Comparison of ENCODE assay signal across 18 mouse cellular contexts in the genomic region with DNA sequence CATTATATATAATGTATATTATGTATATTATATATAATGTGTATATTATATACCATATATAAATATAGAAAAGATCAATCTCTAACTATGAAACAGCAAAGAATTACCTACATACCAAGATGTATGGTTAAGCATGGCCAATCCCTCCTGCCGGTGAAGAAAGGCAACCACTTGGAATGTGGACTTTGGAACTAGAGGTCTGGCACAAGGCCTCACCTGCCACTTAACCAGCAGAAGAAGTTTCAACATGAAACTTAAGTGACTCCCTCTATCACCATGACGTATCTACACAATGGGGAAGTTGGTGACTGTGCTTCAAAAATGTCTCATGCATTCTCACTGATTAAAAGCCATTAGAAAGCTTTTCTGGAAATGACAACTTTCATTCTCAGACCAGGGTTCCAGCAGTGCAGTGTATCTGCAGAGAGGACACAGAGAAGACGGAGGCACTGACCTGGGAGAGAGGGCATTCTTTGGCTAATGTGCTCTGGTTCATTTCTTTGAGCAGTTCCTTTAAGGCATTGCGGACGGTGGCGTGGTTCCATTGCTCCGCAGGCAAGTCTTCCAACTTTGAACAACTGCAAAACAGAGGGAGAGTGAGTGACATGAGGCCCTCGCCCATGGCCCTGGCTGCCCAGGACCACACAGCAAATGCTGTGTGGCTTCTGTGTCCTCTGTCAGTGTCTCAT.
DNase-seq lines count a peak whose midpoint lies in the region; ATAC-seq and TF ChIP-seq lines count a peak whose summit lies in the region.
"Had no signal": no experiment of that assay in that cellular context is flagged by ENCODE, and none has a peak within 500 bp of the region (broad histone marks: within the 10 kb centered on the region; RNA-seq: fewer than 3 reads in every experiment).

No protein-coding gene starts in this region.

- DNase-seq in yolk sac, embryonic 10.5 days (ENCODE audit: low spot score), result peak; percentile 9
- no peak for DNase-seq in right cerebral cortex, postnatal 14 days
- no peak for DNase-seq in frontal cortex, postnatal 10 days (ENCODE audit: low spot score in 2 of 2)
- DNase-seq in thymus, adult 2 months, result no peak
- DNase-seq: adrenal gland, postnatal 10 days; cerebellum, adult 11-12 months; gastrocnemius, postnatal 25 days; heart, postnatal 10 days; spleen, adult 18-20 months; thymus, postnatal 25 days had no signal

- no peaks in the 10 kb centered on the region for H3K9me3 ChIP-seq in forebrain, embryonic 16.5 days (ENCODE audit: control insufficient read depth, low read length)
- no peaks in the 10 kb centered on the region for H3K9me3 ChIP-seq in forebrain, embryonic 13.5 days (replicated peaks)
- H3K9me3 ChIP-seq in kidney, embryonic 16.5 days (ENCODE audit: low read length), result no peaks in the 10 kb centered on the region
- no peaks in the 10 kb centered on the region for H3K9me3 ChIP-seq in lung, embryonic 16.5 days (ENCODE audit: control insufficient read depth, low read length)
- H3K9me3 ChIP-seq: embryonic facial prominence, embryonic 12.5 days; heart, embryonic 10.5 days; hindbrain, embryonic 13.5 days; limb, embryonic 15.5 days had no signal

- ATAC-seq in forebrain, embryonic 16.5 days, result no peak
- ATAC-seq in forebrain, embryonic 13.5 days, result no peak
- no peak for ATAC-seq in kidney, embryonic 16.5 days (ENCODE audit: low FRiP score, low TSS enrichment)
- peak; percentile 65 for ATAC-seq in lung, embryonic 16.5 days (ENCODE audit: low read depth)

- 0 out of 2 replicates have a peak overlapping the region, but pooled peaks have one; percentile 26 for H3K27ac ChIP-seq in forebrain, embryonic 16.5 days (ENCODE audit: low read length)
- no peak overlapping the region for H3K27ac ChIP-seq in forebrain, embryonic 13.5 days
- peak overlapping the region; percentile 37; the same call in 1 of the 2 replicates for H3K27ac ChIP-seq in kidney, embryonic 16.5 days (ENCODE audit: low read length)
- no peak overlapping the region for H3K27ac ChIP-seq in lung, embryonic 16.5 days (ENCODE audit: low read length)
- no peak overlapping the region for H3K27ac ChIP-seq in thymus, adult 2 months (ENCODE audit: control insufficient read depth, insufficient read depth, low read length)
- H3K27ac ChIP-seq: embryonic facial prominence, embryonic 12.5 days; heart, embryonic 10.5 days; hindbrain, embryonic 13.5 days; limb, embryonic 15.5 days had no signal

- no peak overlapping the region for H3K4me2 ChIP-seq in forebrain, embryonic 16.5 days (ENCODE audit: low read length)
- H3K4me2 ChIP-seq in forebrain, embryonic 13.5 days, result no peak overlapping the region
- no peak overlapping the region for H3K4me2 ChIP-seq in kidney, embryonic 16.5 days (replicated peaks; ENCODE audit: low read depth, low read length)
- H3K4me2 ChIP-seq in lung, embryonic 16.5 days (ENCODE audit: low read depth, low read length), result no peak overlapping the region
- H3K4me2 ChIP-seq: embryonic facial prominence, embryonic 12.5 days; limb, embryonic 15.5 days had no signal

- no peak overlapping the region for H3K4me3 ChIP-seq in forebrain, embryonic 16.5 days (replicated peaks; ENCODE audit: low read length)
- H3K4me3 ChIP-seq in forebrain, embryonic 13.5 days, result no peak overlapping the region
- H3K4me3 ChIP-seq in kidney, embryonic 16.5 days (ENCODE audit: low read length), result no peak overlapping the region
- no peak overlapping the region for H3K4me3 ChIP-seq in lung, embryonic 16.5 days (ENCODE audit: low read length)
- no peak overlapping the region for H3K4me3 ChIP-seq in thymus, adult 2 months (ENCODE audit: control insufficient read depth, insufficient read depth, low read length)
- H3K4me3 ChIP-seq: embryonic facial prominence, embryonic 12.5 days; heart, embryonic 10.5 days; hindbrain, embryonic 13.5 days; limb, embryonic 15.5 days had no signal

- WGBS in forebrain, embryonic 16.5 days, result 90% methylated on average over 8 of the region's 8 CpGs
- WGBS in forebrain, embryonic 13.5 days, result 95% methylated on average over 8 of the region's 8 CpGs
- WGBS in kidney, embryonic 16.5 days, result 87% methylated on average over 8 of the region's 8 CpGs
- WGBS in lung, embryonic 16.5 days, result 83% methylated on average over 8 of the region's 8 CpGs
- 92% methylated on average over 8 of the region's 8 CpGs for WGBS in thymus, adult 2 months

- H3K27me3 ChIP-seq in forebrain, embryonic 16.5 days (replicated peaks; ENCODE audit: control insufficient read depth, insufficient read depth, low read length), result no peaks in the 10 kb centered on the region
- H3K27me3 ChIP-seq in forebrain, embryonic 13.5 days, result no peaks in the 10 kb centered on the region
- H3K27me3 ChIP-seq in kidney, embryonic 16.5 days (ENCODE audit: insufficient read depth, low read length), result no peaks in the 10 kb centered on the region
- H3K27me3 ChIP-seq in lung, embryonic 16.5 days (ENCODE audit: control insufficient read depth, insufficient read depth, low read depth, low read length), result no peaks in the 10 kb centered on the region
- no peaks in the 10 kb centered on the region for H3K27me3 ChIP-seq in thymus, adult 2 months (ENCODE audit: control insufficient read depth, insufficient read depth, low read length)
- H3K27me3 ChIP-seq: embryonic facial prominence, embryonic 12.5 days; hindbrain, embryonic 13.5 days; limb, embryonic 15.5 days had no signal

- TF ChIP-seq CTCF in thymus, adult 2 months (IDR thresholded peaks at IDR 0.05; ENCODE audit: borderline replicate concordance, control insufficient read depth, extremely low read depth, insufficient read depth, low read length, poor library complexity), result no peak

- H3K4me1 ChIP-seq in forebrain, embryonic 16.5 days (replicated peaks; ENCODE audit: control insufficient read depth, insufficient read depth, low read length), result peaks cover 32% of the 10 kb centered on the region
- peaks cover 6% of the 10 kb centered on the region; the same call in 1 of the 2 replicates for H3K4me1 ChIP-seq in forebrain, embryonic 13.5 days
- H3K4me1 ChIP-seq in kidney, embryonic 16.5 days (ENCODE audit: insufficient read depth, low read length), result peaks cover 11% of the 10 kb centered on the region; the same call in 1 of the 2 replicates
- H3K4me1 ChIP-seq in lung, embryonic 16.5 days (replicated peaks; ENCODE audit: control insufficient read depth, insufficient read depth, low read length), result no peaks in the 10 kb centered on the region
- no peaks in the 10 kb centered on the region for H3K4me1 ChIP-seq in thymus, adult 2 months (replicated peaks; ENCODE audit: control insufficient read depth, insufficient read depth, low read length)
- H3K4me1 ChIP-seq: embryonic facial prominence, embryonic 12.5 days; limb, embryonic 15.5 days had no signal

- TF ChIP-seq POLR2A in thymus, adult 2 months (IDR thresholded peaks at IDR 0.05; ENCODE audit: control insufficient read depth, extremely low read depth, insufficient read depth, low read length, poor library complexity), result no peak

- H3K9ac ChIP-seq in forebrain, embryonic 16.5 days (replicated peaks; ENCODE audit: low read depth, low read length), result no peak overlapping the region
- H3K9ac ChIP-seq in forebrain, embryonic 13.5 days, result no peak overlapping the region
- H3K9ac ChIP-seq in kidney, embryonic 16.5 days (replicated peaks; ENCODE audit: low read length), result no peak overlapping the region
- no peak overlapping the region for H3K9ac ChIP-seq in lung, embryonic 16.5 days (ENCODE audit: low read length)
- H3K9ac ChIP-seq: embryonic facial prominence, embryonic 12.5 days; hindbrain, embryonic 13.5 days; limb, embryonic 15.5 days had no signal

- no peaks in the 10 kb centered on the region for H3K36me3 ChIP-seq in forebrain, embryonic 16.5 days (ENCODE audit: control insufficient read depth, insufficient read depth)
- peaks cover 7% of the 10 kb centered on the region; the same call in 1 of the 2 replicates for H3K36me3 ChIP-seq in forebrain, embryonic 13.5 days (ENCODE audit: poor library complexity, severe bottlenecking)
- H3K36me3 ChIP-seq in kidney, embryonic 16.5 days (ENCODE audit: insufficient read depth, low read length), result no peaks in the 10 kb centered on the region
- H3K36me3 ChIP-seq in lung, embryonic 16.5 days (ENCODE audit: control insufficient read depth, insufficient read depth, low read length), result no peaks in the 10 kb centered on the region
- H3K36me3 ChIP-seq in thymus, adult 2 months (ENCODE audit: control insufficient read depth, insufficient read depth, low read length), result no peaks in the 10 kb centered on the region
- H3K36me3 ChIP-seq: heart, embryonic 10.5 days; hindbrain, embryonic 13.5 days; limb, embryonic 15.5 days had no signal

Comparison
In these comparisons a context has a peak if more than half of its experiments do, and no peak if none do; other contexts are left out.
1. H3K27ac ChIP-seq: peak in forebrain, embryonic 16.5 days (single experiment) and kidney, embryonic 16.5 days (single experiment); none in forebrain, embryonic 13.5 days (single experiment), lung, embryonic 16.5 days (single experiment) and thymus, adult 2 months (single experiment).